Mouse (Mus musculus) heart, adult 2 months (tissue): ENCODE data around the gene Hoxc9.

Experiments used
- CTCF ChIP-seq: fragments of 200-600 bp; IDR thresholded peaks from 2 replicates; pipeline ENCODE4 v1.8.1; 2022; ENCODE audit warnings: antibody characterized with exemption, mild to moderate bottlenecking, moderate library complexity
- POLR2A ChIP-seq: fragments of 200-500 bp; IDR thresholded peaks from 2 replicates; pipeline ENCODE4 v1.6.1; 2011; ENCODE audit warnings: mild to moderate bottlenecking, low read depth, low read length, control low read depth; ENCODE audit not compliant: insufficient read depth

GRCm38 (mm10) chr15:102945185-102946077 lies 30.8 kb upstream of the Hoxc9 start:
- no peak for TF ChIP-seq CTCF
- TF ChIP-seq POLR2A = no peak
